Mouse (Mus musculus) T-helper 2 cell (primary cell): ENCODE results near the gene Aim2.

Experiments used
- in situ Hi-C: fragments of 300-600 bp; cut with MboI, MseI; formaldehyde crosslinking; loops from one replicate; pipeline ENCODE4 v1.15.1; 2025; ENCODE audit warnings: high pct_unique_total_duplicates

Aim2 gene

DNA sequence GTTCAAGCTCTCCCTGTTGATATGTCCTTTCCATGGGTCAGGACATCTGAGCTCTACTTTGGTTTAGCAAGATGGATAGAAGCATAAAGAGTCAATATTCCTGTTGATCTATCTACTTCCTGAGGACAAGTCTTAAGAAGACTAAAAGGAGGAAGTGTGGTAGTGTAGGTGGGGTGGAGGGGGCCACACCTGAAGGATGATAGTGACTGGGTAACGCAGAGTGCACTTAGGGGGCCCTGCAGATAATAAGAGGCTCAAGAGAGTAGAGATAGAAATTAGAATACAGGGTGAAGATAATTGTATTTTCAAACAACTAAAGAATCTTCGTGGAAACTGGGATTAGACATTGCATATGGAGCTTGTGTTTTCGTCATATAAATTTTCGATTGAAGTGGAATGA, 5.6 kb upstream of the Aim2 start:
- in situ Hi-C loops: no loop called here

- in situ Hi-C loops: no loop called here
These were observed 2.2 kb upstream of the Aim2 start for GRCm38 (mm10) chr1:173348527-173348926.

- in situ Hi-C loops: no loop called here
These were observed 1.5 kb upstream of the Aim2 start for GRCm38 (mm10) chr1:173349192-173349591.

DNA sequence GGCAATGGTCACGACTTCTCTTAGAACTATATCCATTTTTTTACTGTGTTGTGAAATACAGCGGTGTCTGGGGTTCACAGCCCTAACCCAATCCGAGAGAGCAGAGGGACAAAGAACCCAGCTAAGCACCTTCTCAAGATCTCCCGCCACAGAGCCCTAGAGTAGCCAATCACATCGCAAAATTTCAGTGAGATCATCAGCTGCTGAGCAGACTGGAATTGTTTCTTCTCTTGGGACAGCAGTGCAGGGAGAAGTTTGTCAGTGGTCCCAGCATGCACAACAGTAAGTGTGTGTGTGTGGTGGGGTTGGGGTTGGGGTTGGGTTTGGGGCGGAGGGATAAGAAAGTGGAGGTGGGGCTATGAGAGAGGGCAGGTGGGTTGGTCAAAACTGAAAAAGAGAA, 733 bp upstream of the Aim2 start:
- in situ Hi-C loops: no loop called here

DNA sequence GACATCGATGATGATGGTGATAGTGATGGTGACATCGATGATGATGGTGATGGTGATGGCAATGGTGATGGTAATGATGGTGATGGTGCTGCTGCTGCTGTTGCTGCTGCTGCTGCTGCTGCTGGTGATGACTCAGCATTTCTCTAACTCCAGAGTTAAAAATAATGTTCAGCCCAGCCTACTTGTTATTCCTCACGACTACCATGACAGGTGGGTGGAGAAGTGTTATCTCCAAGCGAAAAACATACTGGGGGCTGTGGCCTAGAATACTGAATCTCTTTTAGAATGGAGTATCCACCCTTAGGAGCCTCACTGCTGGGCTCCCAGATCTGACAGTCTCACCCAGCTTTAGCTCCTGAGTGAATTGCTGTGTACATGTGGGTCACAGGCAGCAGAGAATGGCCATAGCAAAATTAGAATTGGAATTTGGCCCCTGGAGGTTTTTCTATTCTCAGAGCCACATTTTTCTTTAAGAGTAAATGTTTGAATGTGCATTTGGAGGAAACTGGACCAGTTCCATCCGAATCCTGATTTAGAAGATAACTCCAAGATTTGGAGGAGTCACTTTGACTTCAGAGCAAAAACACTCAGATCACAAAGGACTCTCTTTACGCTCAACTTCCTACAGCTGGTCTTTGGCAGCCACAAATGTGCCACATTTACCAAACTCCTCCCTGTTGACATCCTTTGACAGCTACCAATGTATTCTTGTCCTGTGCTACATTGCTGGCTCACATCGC, 4.6 kb downstream of the Aim2 start:
- in situ Hi-C loops: no loop called here

GRCm38 (mm10) chr1:173356699-173357098, 6.0 kb downstream of the Aim2 start:
- in situ Hi-C loops: no loop called here

- in situ Hi-C loops: no loop called here
These were observed 7.1 kb downstream of the Aim2 start for GRCm38 (mm10) chr1:173357799-173358198.

GRCm38 (mm10) chr1:173359590-173360290, 9.1 kb downstream of the Aim2 start:
- in situ Hi-C loops: no loop called here

- in situ Hi-C loops: no loop called here
These were observed 11.0 kb downstream of the Aim2 start for GRCm38 (mm10) chr1:173361651-173362050.

DNA sequence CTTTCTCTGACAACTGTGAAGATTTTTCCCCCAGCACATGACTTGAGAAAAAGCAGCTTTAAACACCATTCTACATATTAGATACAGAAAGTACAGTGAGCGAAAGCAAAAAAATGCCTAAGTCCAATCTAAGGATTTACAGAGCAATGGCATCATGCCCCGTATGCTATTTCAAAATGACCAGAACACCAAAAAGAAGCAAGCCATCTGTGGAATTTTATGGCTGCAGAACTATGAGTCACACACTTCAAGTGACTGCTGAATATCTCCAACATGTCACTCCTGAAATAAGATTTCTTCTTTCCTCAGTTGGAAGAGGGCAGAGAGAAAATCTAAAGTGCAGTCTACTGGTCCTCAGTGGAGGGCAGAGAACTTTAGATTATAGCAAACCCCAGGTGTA, 12.8 kb downstream of the Aim2 start:
- in situ Hi-C loops: no loop called here

- in situ Hi-C loops: no loop called here
These were observed 13.6 kb downstream of the Aim2 start for GRCm38 (mm10) chr1:173364125-173364800.

- in situ Hi-C loops: no loop called here
These were observed 15.3 kb downstream of the Aim2 start for GRCm38 (mm10) chr1:173365970-173366409.

DNA sequence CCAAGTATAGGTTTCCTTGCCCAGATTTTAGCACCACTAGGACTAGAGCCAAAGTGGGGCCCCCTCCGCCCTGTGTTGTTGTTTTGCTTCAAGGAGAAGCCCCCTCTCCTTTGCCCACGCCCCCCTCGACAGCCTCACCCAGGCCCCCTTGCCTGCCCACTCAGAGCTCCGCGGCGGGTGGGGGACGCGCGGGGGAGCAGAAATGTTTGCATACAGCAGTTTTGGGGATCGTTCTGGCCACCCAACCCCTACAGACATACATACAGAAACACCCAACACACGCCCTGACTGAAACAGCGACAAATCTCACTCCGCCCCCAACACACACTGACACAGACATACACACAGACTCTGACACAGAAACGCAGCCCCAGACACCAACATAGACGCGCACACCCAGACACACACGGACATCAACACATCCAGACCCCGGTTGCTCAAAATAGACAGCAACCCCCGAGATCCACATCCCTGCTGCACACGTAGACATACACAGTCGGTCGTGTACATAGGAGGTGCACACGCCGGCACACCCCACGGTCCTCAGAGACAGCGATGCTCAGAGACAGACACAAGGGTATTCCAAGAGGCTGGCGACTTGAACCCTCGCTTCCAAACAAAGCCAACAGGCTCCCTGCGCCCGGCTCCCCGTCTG, 16.1 kb downstream of the Aim2 start:
- in situ Hi-C loops: no loop called here

GRCm38 (mm10) chr1:173367356-173368046, 16.8 kb downstream of the Aim2 start, which contains the start of gene Cadm3:
Cadm3 (minus strand) TSS chr1:173367695.
- in situ Hi-C loops: no loop called here

DNA sequence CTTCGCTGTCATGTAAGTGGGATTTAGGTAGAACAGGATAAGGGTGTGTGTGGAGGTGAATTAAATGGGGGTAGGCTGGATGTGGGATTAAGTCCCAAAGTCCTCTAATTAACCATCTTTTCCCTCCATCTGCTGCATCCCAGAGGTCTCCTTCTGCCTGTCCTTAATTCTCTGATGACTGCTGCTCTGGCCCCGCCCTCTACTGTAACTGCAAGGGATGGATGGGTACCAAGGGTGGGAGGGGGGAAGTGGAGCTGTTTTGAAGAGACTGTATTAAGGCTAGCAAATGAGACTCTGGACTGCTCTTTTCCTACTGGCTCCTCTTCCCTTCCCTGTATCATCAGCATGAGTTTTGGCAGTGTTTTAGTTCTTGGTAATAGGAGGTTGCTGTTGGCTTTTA, 18.9 kb downstream of the Aim2 start:
- in situ Hi-C loops: no loop called here

GRCm38 (mm10) chr1:173370456-173370855, 19.8 kb downstream of the Aim2 start:
- in situ Hi-C loops: no loop called here

DNA sequence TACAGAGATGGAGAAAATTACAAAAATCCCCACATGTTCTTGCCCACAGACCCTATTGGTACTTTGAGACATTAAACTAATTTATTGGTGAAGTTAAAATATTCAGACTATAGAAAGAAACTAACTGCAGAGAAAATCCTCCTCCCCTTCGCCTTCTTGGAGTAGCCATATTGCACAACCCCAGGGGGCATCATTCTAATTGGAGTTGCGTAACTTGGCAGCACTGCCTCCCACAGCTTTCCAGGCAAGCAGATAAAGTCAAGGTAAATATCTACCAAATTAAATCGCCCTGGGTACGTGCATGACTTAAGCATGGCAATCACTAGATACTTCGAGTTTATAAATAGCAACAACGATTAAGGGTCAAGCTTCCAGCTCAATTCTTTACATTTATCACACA, 20.9 kb downstream of the Aim2 start:
- in situ Hi-C loops: no loop called here

GRCm38 (mm10) chr1:173374020-173374419, 23.3 kb downstream of the Aim2 start:
- in situ Hi-C loops: no loop called here

DNA sequence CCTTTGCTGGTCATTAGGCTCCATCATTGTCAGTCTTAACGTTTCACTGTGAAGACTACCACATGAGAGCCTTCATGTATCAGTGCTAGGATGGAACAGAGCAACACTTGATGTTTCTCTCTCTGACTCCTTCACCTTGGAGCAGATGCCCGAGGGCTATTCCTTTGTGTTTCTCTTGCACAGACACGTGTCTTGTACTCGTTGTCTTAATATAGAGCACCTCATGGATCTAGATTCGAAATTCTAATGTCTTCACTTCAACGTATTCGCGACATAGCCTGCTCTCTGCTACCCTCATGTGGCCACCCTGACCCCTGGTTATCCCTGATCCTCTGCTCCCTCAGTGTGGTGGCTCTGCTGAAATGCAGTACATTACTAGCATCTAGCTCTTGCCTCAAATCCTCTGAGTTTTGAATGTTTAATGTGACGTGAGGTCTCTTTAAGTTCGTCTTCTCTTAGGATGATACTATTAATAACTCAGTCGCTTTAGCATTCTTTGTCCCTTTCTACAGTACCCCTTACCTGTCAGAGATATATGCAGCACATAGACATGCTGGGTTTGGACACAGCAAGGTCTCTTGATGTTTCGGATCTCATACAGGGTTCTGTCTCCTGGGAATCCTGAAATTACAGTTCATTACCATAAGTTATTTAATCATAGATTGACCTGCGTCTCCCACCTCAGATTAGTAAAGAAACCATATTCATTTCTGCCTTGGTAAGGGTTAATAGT, 26.9 kb downstream of the Aim2 start:
- in situ Hi-C loops: loop anchor here (25.0 kb wide), 1 partner anchor 965 kb away; no protein-coding TSS in a partner anchor

DNA sequence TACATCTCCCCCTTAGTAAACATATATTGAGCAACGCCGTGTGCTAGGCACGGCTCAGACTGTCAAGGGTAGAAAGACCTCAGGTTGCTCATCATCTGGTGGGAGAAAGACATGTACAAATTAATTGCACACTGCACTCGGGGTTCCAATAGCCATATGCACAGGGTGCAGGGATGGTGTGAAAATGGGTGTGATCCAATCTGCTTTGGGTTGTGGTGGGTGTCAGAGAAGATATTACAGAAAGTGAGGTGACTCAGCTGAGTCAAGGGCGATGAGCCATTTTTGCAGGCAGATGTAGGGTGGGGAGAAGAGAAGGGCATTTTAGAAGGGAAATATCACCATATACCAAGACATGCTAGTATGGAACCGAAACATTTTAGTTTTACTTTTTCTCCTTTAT, 30.8 kb downstream of the Aim2 start:
- in situ Hi-C loops: loop anchor here (25.0 kb wide), 1 partner anchor 969 kb away; no protein-coding TSS in a partner anchor

- in situ Hi-C loops: loop anchor here (25.0 kb wide), 1 partner anchor 977 kb away; no protein-coding TSS in a partner anchor
These were observed 38.8 kb downstream of the Aim2 start for GRCm38 (mm10) chr1:173389431-173389830.
